Mouse (Mus musculus) cerebellum, postnatal 4 days (tissue): ENCODE data around the gene Nid1.
"Not testable (repeated sequence)": the region's sequence is repeated elsewhere in the genome, so short reads cannot be mapped to it uniquely, and the experiment has no call there.

Source experiments
- DNase-seq, 2 experiments: peaks; one replicate each; pipeline ENCODE4 v3.0.0; 2022; ENCODE audit warnings: low spot score in 2 of 2, mixed read lengths in 1 of 2

The Nid1 gene

GRCm38 (mm10) chr13:13437460-13438015 lies at the start of gene Nid1:
Gene Nid1 (plus strand): TSS chr13:13437551.
- DNase-seq: not testable (repeated sequence)

GRCm38 (mm10) chr13:13393228-13394095 lies 43.9 kb upstream of the Nid1 start, which contains the start of gene Gpr137b:
Gene Gpr137b (minus strand): TSS chr13:13394014.
- DNase-seq: peak in 1 of 2 experiments; percentile 37

GRCm38 (mm10) chr13:13394096-13394395 lies 43.3 kb upstream of the Nid1 start:
- not testable (repeated sequence) for DNase-seq

GRCm38 (mm10) chr13:13400851-13401250 lies 36.5 kb upstream of the Nid1 start:
- DNase-seq: not testable (repeated sequence)

- DNase-seq: not testable (repeated sequence)
Observed at GRCm38 (mm10) chr13:13402818-13403217, 34.5 kb upstream of the Nid1 start.

GRCm38 (mm10) chr13:13403366-13403765 lies 34.0 kb upstream of the Nid1 start:
- not testable (repeated sequence) for DNase-seq

- not testable (repeated sequence) for DNase-seq
Observed at GRCm38 (mm10) chr13:13403839-13404238, 33.5 kb upstream of the Nid1 start.

GRCm38 (mm10) chr13:13404517-13405155 lies 32.7 kb upstream of the Nid1 start:
- not testable (repeated sequence) for DNase-seq

- DNase-seq: not testable (repeated sequence)
Observed at GRCm38 (mm10) chr13:13405511-13405910, 31.8 kb upstream of the Nid1 start.

- no peak for DNase-seq
Observed at GRCm38 (mm10) chr13:13414206-13414605, 23.1 kb upstream of the Nid1 start.

GRCm38 (mm10) chr13:13415120-13416006 lies 22.0 kb upstream of the Nid1 start:
- DNase-seq: peak; percentile 42 to 61

- DNase-seq: not testable (repeated sequence)
Observed at GRCm38 (mm10) chr13:13416007-13416337, 21.4 kb upstream of the Nid1 start.

GRCm38 (mm10) chr13:13418859-13419258 lies 18.5 kb upstream of the Nid1 start:
- DNase-seq: not testable (repeated sequence)

GRCm38 (mm10) chr13:13423301-13423700 lies 14.1 kb upstream of the Nid1 start:
- not testable (repeated sequence) for DNase-seq

GRCm38 (mm10) chr13:13436161-13436560 lies 1.2 kb upstream of the Nid1 start:
- DNase-seq: not testable (repeated sequence)

GRCm38 (mm10) chr13:13438112-13438953 lies 982 bp downstream of the Nid1 start:
- not testable (repeated sequence) for DNase-seq

GRCm38 (mm10) chr13:13445601-13446000 lies 8.2 kb downstream of the Nid1 start:
- DNase-seq: not testable (repeated sequence)

- not testable (repeated sequence) for DNase-seq
Observed at GRCm38 (mm10) chr13:13446711-13447443, 9.5 kb downstream of the Nid1 start.

- not testable (repeated sequence) for DNase-seq
Observed at GRCm38 (mm10) chr13:13449981-13450380, 12.6 kb downstream of the Nid1 start.

GRCm38 (mm10) chr13:13450931-13451330 lies 13.6 kb downstream of the Nid1 start:
- DNase-seq: not testable (repeated sequence)
